Mouse (Mus musculus): ENCODE results near the gene Cnga2.
"Not testable (repeated sequence)": the region's sequence is repeated elsewhere in the genome, so short reads cannot be mapped to it uniquely, and the experiment has no call there.

Gene Cnga2

GRCm38 (mm10) chrX:71991549-71991948, at the start of gene Cnga2:
Cnga2 (plus strand) TSS chrX:71991849.
- in situ Hi-C loops (cut with MboI; ENCODE audit: low sequenced_read_pairs), result no loop called here

GRCm38 (mm10) chrX:71946631-71947030, 45.0 kb upstream of the Cnga2 start:
- in situ Hi-C loops (cut with MboI; ENCODE audit: low sequenced_read_pairs), result loop anchor here (5.0 kb wide), 1 partner anchor 299 kb away; no protein-coding TSS in a partner anchor

DNA sequence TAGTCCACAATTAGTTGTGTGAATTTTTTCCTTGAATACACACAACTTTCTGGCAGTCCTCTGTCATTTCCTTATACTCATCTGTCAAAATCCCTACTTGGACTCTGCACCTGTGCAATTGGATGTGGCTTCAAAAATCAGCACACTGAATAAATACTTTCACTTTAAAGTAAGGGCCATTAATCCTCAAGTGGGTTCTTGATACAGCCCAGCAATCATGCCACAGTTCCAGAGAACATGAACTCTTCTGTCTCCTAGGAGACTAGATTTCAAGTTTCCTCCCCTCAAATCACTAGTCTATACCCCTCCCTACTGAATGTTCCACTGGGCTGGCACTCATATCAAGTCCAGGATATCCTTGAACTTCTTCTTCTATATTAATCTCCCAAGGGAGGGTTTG, 33.3 kb upstream of the Cnga2 start:
- in situ Hi-C loops (cut with MboI; ENCODE audit: low sequenced_read_pairs), result no loop called here

DNA sequence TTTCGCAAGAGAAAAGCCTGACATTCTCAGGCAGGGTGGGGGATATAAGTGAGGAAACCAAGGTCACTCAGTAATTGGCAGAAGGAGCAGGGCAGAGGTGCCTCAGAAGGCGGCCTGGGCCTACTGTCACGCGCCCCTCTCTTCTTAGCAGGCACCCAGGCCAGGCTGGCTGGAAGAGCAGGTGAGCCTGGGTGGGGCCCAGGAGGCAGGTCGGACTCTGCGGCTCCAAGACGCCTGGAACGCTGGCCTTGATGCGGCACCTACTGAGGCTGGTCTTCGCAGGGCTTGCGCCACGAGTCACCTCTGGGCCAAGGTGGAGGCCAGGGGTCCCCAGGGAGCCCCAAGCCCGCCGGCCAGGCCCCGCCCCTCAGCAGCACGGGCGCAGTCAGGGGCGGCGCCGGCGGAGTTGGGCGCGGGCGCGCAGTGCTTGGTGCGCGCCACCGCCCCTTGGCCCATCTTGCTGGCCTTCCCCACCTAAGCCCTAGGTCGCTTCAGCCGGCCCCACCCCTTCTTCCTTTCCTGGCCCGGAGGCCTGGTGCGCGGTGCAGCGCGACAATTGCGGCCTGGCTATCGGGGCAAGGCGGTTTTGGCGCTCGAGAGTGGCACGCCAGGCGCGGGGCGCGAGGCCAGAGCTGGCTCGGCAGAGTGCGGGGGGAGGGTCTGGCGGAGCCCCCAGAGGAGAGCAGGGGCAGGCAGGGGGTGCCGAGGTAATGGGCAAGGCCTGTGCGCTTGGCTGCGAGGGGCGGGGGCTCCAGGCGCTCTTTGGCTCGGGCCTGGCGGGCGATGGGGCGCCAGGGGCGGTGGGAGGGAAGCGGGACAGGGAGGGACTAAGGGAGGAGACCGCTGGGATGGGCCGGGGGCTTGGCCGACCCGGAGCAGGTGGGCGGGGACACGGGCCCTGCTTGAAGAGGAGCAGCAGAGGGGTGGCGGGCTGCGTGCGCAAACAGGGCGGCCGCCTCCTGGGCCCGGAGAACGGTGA, 29.3 kb upstream of the Cnga2 start, which contains the start of gene Prrg3:
TSS of gene Prrg3 (plus strand) at position 552 of the 979 bp plus-strand sequence.
- in situ Hi-C loops (cut with MboI; ENCODE audit: low sequenced_read_pairs), result no loop called here

GRCm38 (mm10) chrX:71963275-71963912, 28.3 kb upstream of the Cnga2 start:
- in situ Hi-C loops (cut with MboI; ENCODE audit: low sequenced_read_pairs), result no loop called here

DNA sequence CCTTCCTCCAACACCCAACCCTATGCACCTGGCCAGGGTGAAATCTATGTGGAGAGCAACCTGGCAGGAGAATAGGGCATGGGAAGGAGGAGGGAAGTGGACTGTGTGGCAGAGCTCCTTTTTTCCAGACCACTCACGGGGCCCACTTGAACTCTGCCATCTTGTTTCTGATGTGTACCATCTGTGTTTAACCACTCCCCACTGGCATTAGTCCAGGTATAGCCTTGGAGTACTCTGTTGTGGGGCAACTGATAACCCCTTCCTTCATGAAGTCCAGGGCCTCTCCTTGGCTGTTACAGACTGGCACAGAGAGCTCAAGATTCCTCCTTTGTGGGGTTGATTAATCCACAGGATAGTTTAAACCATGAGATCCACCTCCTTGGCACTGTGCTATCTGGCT, 23.4 kb upstream of the Cnga2 start:
- in situ Hi-C loops (cut with MboI; ENCODE audit: low sequenced_read_pairs), result no loop called here

- in situ Hi-C loops (cut with MboI; ENCODE audit: low sequenced_read_pairs), result no loop called here
Observed at GRCm38 (mm10) chrX:71968816-71969215, 22.8 kb upstream of the Cnga2 start.

GRCm38 (mm10) chrX:71971325-71971724, 20.3 kb upstream of the Cnga2 start:
- in situ Hi-C loops (cut with MboI; ENCODE audit: low sequenced_read_pairs), result no loop called here

DNA sequence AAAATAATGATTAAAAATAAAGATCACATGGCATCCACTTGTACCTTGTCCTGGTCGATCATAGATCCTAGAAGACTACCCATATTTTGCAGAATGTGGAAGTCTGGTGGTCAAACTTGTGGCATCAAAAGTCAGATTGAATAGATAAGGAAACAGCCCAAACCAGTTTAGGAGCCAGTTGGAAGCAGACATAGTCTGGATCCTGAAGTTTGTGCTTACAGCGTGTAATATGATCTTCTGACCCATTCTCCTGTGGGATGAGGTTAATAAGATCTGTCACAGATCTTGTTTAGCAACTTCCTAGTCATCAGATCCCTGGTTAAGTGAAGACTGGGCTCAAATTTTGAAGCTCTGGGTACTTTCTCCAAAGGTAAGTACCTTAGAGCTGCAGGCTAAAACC, 19.0 kb upstream of the Cnga2 start, which contains the start of gene Fate1:
TSS of gene Fate1 (plus strand) at position 301 of the 400 bp plus-strand sequence.
- in situ Hi-C loops (cut with MboI; ENCODE audit: low sequenced_read_pairs), result no loop called here

- in situ Hi-C loops (cut with MboI; ENCODE audit: low sequenced_read_pairs), result not testable (repeated sequence)
Observed at GRCm38 (mm10) chrX:71977681-71978080, 14.0 kb upstream of the Cnga2 start.

- in situ Hi-C loops (cut with MboI; ENCODE audit: low sequenced_read_pairs), result no loop called here
Observed at GRCm38 (mm10) chrX:71980443-71980842, 11.2 kb upstream of the Cnga2 start.

- in situ Hi-C loops (cut with MboI; ENCODE audit: low sequenced_read_pairs), result no loop called here
Observed at GRCm38 (mm10) chrX:71981322-71981721, 10.3 kb upstream of the Cnga2 start.

GRCm38 (mm10) chrX:71983205-71983604, 8.4 kb upstream of the Cnga2 start:
- in situ Hi-C loops (cut with MboI; ENCODE audit: low sequenced_read_pairs), result no loop called here

DNA sequence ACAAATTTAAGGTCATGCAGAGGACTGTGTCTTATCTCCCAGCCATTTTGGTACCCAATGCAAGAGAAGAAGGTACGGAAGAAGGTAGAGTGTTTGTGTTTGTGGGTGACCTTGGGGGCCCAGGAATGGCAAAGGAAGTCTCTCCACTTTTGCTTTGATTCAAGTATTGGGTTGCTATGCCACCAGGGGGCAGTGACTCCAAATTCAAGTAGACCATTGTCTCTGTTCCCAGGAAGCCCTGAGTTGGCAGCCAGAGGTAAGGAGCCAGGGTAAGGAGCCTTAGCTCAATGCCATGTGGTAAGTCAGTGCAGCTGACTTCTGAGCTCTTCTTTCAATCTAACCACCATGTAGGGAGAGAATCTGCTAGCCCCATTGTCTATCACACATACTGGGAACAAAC, 7.9 kb upstream of the Cnga2 start:
- in situ Hi-C loops (cut with MboI; ENCODE audit: low sequenced_read_pairs), result no loop called here

DNA sequence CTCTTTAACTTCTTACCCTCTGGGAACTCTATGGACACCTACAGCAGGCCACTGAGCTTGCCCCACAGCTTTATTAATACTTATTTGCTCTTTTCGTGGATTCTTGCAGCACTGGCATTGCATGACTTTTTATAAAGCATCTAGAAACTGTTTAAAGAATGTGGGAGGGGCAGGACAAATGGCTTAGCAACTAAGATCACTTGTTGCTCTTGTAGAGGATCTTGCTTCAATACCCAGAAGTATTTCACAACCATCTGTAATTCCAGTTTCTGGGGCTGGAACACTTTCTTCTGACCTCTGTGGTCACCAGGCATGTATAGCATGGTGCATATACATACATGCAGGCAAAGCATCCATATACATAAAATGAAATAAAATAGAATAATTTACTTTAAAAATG, 4.3 kb downstream of the Cnga2 start:
- in situ Hi-C loops (cut with MboI; ENCODE audit: low sequenced_read_pairs), result no loop called here

- in situ Hi-C loops (cut with MboI; ENCODE audit: low sequenced_read_pairs), result no loop called here
Observed at GRCm38 (mm10) chrX:72009930-72010329, 18.3 kb downstream of the Cnga2 start.

DNA sequence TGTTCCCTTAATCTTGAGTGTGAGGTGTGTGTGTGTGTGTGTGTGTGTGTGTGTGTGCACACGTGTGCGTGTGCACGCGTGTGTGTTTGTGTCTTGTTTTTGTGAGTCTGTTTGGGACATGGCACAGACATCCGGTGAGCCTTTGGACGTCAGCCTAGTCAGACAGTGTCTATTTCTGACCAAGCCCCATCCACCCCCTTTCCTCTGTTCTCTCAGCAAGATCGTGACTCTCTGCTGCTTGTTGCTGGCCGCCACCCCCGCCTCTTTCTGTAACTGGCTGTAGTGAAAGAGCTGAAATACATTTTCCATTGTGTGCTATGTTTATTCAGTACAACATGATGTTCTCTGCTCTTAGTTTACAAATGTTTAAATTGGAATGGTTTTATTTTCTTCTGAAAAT, 20.6 kb downstream of the Cnga2 start:
- in situ Hi-C loops (cut with MboI; ENCODE audit: low sequenced_read_pairs), result no loop called here

DNA sequence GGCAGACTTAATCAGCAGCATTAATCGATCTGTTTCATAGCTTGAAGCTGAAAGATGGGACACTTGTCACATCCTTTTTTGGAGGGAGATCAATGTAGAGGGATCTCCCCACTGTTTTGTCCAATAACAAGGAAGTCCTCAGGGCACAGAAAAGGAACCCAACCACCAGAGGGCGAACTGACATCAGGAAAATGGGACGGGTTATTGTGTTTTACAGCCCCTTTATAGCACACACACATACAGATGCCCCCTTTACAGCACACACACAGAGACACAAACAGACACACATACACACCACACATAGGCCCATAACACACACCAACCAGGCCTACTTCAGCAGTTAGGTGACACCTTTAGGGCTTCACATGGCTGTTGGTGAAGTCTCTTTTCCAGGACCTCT, 21.2 kb downstream of the Cnga2 start:
- in situ Hi-C loops (cut with MboI; ENCODE audit: low sequenced_read_pairs), result no loop called here

DNA sequence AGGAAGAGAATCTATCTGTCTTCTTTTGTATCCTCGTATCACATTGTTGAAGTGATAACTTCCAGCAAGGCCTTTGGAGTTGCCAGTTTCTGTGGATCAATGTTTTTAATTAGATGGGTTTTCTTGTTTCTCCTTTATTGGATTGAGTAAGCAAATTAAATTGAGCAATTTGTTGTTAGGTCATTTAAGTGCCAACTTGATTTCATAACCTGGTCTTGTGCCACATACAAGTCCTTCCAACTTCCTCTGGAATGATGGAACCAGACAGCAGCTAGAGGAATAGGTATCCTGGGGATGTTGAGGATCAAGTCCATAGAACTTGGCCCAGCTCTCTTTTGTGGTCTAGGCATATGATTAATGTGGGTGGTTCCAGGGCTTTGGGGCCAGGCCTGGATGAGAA, 30.6 kb downstream of the Cnga2 start:
- in situ Hi-C loops (cut with MboI; ENCODE audit: low sequenced_read_pairs), result no loop called here

DNA sequence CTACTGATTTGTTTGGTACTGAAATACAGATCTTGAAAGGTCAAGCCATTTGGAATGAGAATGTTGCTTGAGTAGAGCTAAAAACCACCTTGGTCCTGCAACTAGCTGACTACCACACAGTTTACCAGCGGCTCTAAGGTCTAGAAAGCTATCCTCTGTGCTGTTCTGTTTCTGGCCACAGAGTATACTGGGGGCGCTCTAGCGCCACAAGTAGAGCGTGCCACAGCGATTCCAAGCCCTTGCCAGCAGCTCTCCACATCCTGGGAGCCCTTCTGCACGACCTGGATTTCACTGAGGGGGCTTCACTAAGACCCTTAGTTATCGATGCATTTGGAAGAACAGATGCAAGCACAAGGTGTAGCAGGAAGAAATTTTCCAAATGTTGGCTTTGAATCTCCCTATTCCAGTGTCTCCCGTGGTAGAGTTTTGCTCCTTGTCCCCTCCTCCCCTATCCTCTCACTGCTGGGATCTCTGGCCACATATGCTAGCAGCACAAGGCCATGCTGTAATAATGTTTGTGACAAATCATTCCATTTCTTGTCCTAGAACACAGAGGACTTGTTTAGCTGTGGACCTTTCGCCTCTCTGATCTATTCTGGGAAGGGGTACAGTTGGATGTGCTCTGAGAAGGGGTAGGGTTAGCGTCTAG, 31.2 kb downstream of the Cnga2 start:
- in situ Hi-C loops (cut with MboI; ENCODE audit: low sequenced_read_pairs), result no loop called here

- in situ Hi-C loops (cut with MboI; ENCODE audit: low sequenced_read_pairs), result no loop called here
Observed at GRCm38 (mm10) chrX:72023542-72023941, 31.9 kb downstream of the Cnga2 start.
